Mouse (Mus musculus) bone marrow macrophage, adult 2 months (primary cell): Measurements from ENCODE around the gene Ahcyl2.

Experiments used
- CTCF ChIP-seq: IDR thresholded peaks from 2 replicates; pipeline ENCODE4 v1.5.1; 2012; ENCODE audit warnings: low read depth, mild to moderate bottlenecking, low read length, moderate library complexity
- POLR2A ChIP-seq: IDR thresholded peaks from 2 replicates; pipeline ENCODE4 v1.6.1; 2012; ENCODE audit warnings: mild to moderate bottlenecking, low read depth, low read length, borderline replicate concordance

DNA sequence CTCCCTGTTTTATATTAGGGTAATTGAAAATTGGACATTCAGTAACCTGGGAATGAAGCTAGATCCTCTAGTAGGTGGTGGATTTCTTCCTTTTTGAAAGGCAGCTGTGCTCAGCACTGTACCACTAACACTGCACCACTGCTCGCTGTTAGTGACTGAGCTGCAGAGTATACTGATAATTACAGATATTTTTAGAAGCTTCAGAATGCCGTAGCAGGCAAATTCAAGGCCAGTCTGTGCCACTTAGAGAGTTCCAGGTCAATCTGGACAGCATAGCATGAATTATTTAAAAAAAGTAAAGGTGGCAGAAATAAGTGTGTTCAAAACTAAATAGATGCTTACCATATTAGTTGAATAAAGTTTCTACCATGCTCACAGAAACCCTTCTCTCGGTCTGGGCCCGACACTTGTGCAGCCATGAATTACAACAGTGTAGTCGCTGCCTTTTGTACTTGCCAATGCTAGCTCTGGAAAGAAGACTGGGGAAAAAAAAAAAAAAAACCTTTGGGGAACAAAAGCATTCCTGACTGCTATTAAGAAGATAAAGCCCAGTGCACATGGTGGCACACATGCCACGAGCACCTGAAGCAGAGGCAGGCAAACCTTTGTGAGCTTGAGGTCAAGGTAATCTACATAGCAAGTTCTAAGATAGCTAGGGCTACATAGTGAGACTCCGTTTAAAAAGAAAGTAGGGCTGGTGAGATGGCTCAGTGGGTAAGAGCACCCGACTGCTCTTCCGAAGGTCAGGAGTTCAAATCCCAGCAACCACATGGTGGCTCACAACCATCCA is 99.3 kb downstream of the Ahcyl2 start:
- TF ChIP-seq CTCF: no peak
- TF ChIP-seq POLR2A: no peak
